Mouse (Mus musculus) kidney, embryonic 14.5 days (tissue): ENCODE results near the gene Abcc10. TPM values are rescaled to one million over a fixed set of nuclear protein-coding genes. Genes with fewer than 3 reads are reported as not detected.
A peak's percentile ranks its signal among the peaks of the same experiment; 100 is the strongest.

ENCODE experiments used
- ATAC-seq: fragments of 200-750 bp; cut with Nextera tagmentation; 2 replicates; pipeline ENCODE4 v1.8.0; 2017; ENCODE audit warnings: moderate number of reproducible peaks, mild to moderate bottlenecking, moderate TSS enrichment, moderate library complexity; ENCODE audit not compliant: low FRiP score, low TSS enrichment
- H3K27ac ChIP-seq: fragments of 300-500 bp; sonication (generic); 2 replicates; pipeline ENCODE4 v1.5.1; 2014; ENCODE audit warnings: low read depth, mild to moderate bottlenecking, low read length, moderate library complexity, mixed read lengths
- H3K27me3 ChIP-seq: fragments of 300-500 bp; sonication (generic); 2 replicates; pipeline ENCODE4 v1.6.1; 2014; ENCODE audit warnings: mild to moderate bottlenecking, low read length; ENCODE audit not compliant: control insufficient read depth, insufficient read depth
- H3K36me3 ChIP-seq: fragments of 300-500 bp; sonication (generic); 2 replicates; pipeline ENCODE4 v1.6.1; 2014; ENCODE audit warnings: low read length, mixed read lengths; ENCODE audit not compliant: control insufficient read depth, insufficient read depth
- H3K4me1 ChIP-seq: fragments of 300-500 bp; sonication (generic); 2 replicates; pipeline ENCODE4 v1.6.1; 2014; ENCODE audit warnings: low read length, mixed read lengths; ENCODE audit not compliant: control insufficient read depth, insufficient read depth
- H3K4me2 ChIP-seq: fragments of 300-500 bp; sonication (generic); replicated peaks from 2 replicates; pipeline ENCODE4 v1.6.1; 2014; ENCODE audit warnings: low read depth, mild to moderate bottlenecking, low read length
- H3K4me3 ChIP-seq: fragments of 300-500 bp; sonication (generic); 2 replicates; pipeline ENCODE4 v1.5.1; 2014; ENCODE audit warnings: mild to moderate bottlenecking, low read length
- H3K9ac ChIP-seq: fragments of 300-500 bp; sonication (generic); 2 replicates; pipeline ENCODE4 v1.6.1; 2014; ENCODE audit warnings: low read depth, mild to moderate bottlenecking, low read length, moderate library complexity
- H3K9me3 ChIP-seq: fragments of 300-500 bp; sonication (generic); 2 replicates; pipeline ENCODE4 v1.6.1; 2016; ENCODE audit warnings: low read length; ENCODE audit not compliant: control insufficient read depth
- WGBS: fragments of 180-500 bp; shearing (Covaris S2); extraction: QIAGEN DNeasy Blood & Tissue Kit; methylation state at CpG from one replicate; pipeline ENCODE4 v1.1.7; 2014; 5-methylcytosine and 5-hydroxymethylcytosine counted together
- polyA plus RNA-seq: library from polyadenylated mRNA; unstranded; fragments of >200 nt; fragmentation: Nextera tagmentation; extraction: Ambion mirVana; gene quantifications from 2 replicates; pipeline ENCODE4 v1.2.1, GENCODE M21; 2014

The Abcc10 gene
- polyA plus RNA-seq, 1 experiment from 2014 or later = 4.6 TPM

GRCm38 (mm10) chr17:46297364-46298219 is 30.6 kb downstream of the Abcc10 start, which contains the start of gene Dlk2:
TSS of gene Dlk2 (plus strand) at chr17:46297421.
- peak within 1 kb of the TSS; percentile 57 for H3K9ac ChIP-seq
- H3K4me3 ChIP-seq = peak within 1 kb of the TSS; percentile 59
- H3K4me1 ChIP-seq = 0 out of 2 replicates have a peak, but pooled peaks cover 8% of the 10 kb centered on the region
- H3K36me3 ChIP-seq = no peaks in the 10 kb centered on the region
- H3K27ac ChIP-seq = no peak within 1 kb of the TSS
- peaks cover 56% of the 10 kb centered on the region for H3K27me3 ChIP-seq
- H3K4me2 ChIP-seq = peak within 1 kb of the TSS; percentile 100
- ATAC-seq = peak; percentile 37
- WGBS = under 1% methylated on average over 62 of the region's 86 CpGs
- no peaks in the 10 kb centered on the region for H3K9me3 ChIP-seq

GRCm38 (mm10) chr17:46297028-46297363 is 31.2 kb downstream of the Abcc10 start:
- WGBS = 14% methylated on average over 6 of the region's 6 CpGs
- Histone ChIP-seq H3K9ac (no peak overlapping the region), H3K4me3 (peak overlapping the region; percentile 59), H3K4me1 (0 out of 2 replicates have a peak, but pooled peaks cover 8% of the 10 kb centered on the region), H3K27ac (no peak overlapping the region), H3K27me3 (peaks cover 59% of the 10 kb centered on the region), H3K36me3 (no peaks in the 10 kb centered on the region), H3K4me2 (peak overlapping the region; percentile 100), H3K9me3 (no peaks in the 10 kb centered on the region)
- ATAC-seq = no peak

- 0 out of 2 replicates have a peak, but pooled peaks cover 8% of the 10 kb centered on the region for H3K4me1 ChIP-seq
- H3K36me3 ChIP-seq = no peaks in the 10 kb centered on the region
- H3K4me3 ChIP-seq = no peak overlapping the region
- H3K27ac ChIP-seq = no peak overlapping the region
- H3K9ac ChIP-seq = no peak overlapping the region
- no peak overlapping the region for H3K4me2 ChIP-seq
- H3K9me3 ChIP-seq = no peaks in the 10 kb centered on the region
- peaks cover 59% of the 10 kb centered on the region for H3K27me3 ChIP-seq
- ATAC-seq = no peak
- 35% methylated on average over 6 of the region's 6 CpGs for WGBS
Observed at GRCm38 (mm10) chr17:46296601-46297000, 31.6 kb downstream of the Abcc10 start.

- 0 out of 2 replicates have a peak, but pooled peaks have one; percentile 25 for ATAC-seq
- Histone ChIP-seq H3K9ac (peak overlapping the region; percentile 18; the same call in 1 of the 2 replicates), H3K4me1 (peaks cover 7% of the 10 kb centered on the region; the same call in 1 of the 2 replicates), H3K27me3 (0 out of 2 replicates have a peak, but pooled peaks cover 3% of the 10 kb centered on the region), H3K4me2 (no peak overlapping the region), H3K36me3 (no peaks in the 10 kb centered on the region), H3K9me3 (no peaks in the 10 kb centered on the region), H3K4me3 (no peak overlapping the region), H3K27ac (0 out of 2 replicates have a peak overlapping the region, but pooled peaks have one; percentile 38)
- WGBS = 53% methylated on average over 10 of the region's 11 CpGs
Observed at GRCm38 (mm10) chr17:46287678-46288095, 40.5 kb downstream of the Abcc10 start.

GRCm38 (mm10) chr17:46285407-46285806 is 42.7 kb downstream of the Abcc10 start:
- 63% methylated on average over 6 of the region's 6 CpGs for WGBS
- Histone ChIP-seq H3K36me3 (peaks cover 4% of the 10 kb centered on the region), H3K4me1 (peaks cover 15% of the 10 kb centered on the region), H3K4me2 (no peak overlapping the region), H3K9ac (no peak overlapping the region), H3K27ac (no peak overlapping the region), H3K27me3 (no peaks in the 10 kb centered on the region), H3K4me3 (no peak overlapping the region), H3K9me3 (no peaks in the 10 kb centered on the region)
- ATAC-seq = no peak

GRCm38 (mm10) chr17:46284653-46285052 is 43.5 kb downstream of the Abcc10 start:
- Histone ChIP-seq H3K4me1 (peaks cover 15% of the 10 kb centered on the region), H3K36me3 (peaks cover 11% of the 10 kb centered on the region), H3K27ac (no peak overlapping the region), H3K27me3 (no peaks in the 10 kb centered on the region), H3K9me3 (no peaks in the 10 kb centered on the region), H3K4me3 (no peak overlapping the region), H3K4me2 (no peak overlapping the region), H3K9ac (no peak overlapping the region)
- 22% methylated on average over 7 of the region's 7 CpGs for WGBS
- no peak for ATAC-seq

- WGBS = 72% methylated on average over 8 of the region's 8 CpGs
Observed at GRCm38 (mm10) chr17:46283911-46284310, 44.2 kb downstream of the Abcc10 start.

GRCm38 (mm10) chr17:46283140-46283539 is 45.0 kb downstream of the Abcc10 start:
- Histone ChIP-seq H3K9ac (no peak overlapping the region), H3K27ac (peak overlapping the region; percentile 97; the same call in 1 of the 2 replicates), H3K4me3 (peak overlapping the region; percentile 77), H3K36me3 (peaks cover 26% of the 10 kb centered on the region), H3K4me2 (peak overlapping the region; percentile 80), H3K27me3 (no peaks in the 10 kb centered on the region), H3K4me1 (peaks cover 15% of the 10 kb centered on the region), H3K9me3 (no peaks in the 10 kb centered on the region)
- WGBS = 23% methylated on average over 9 of the region's 9 CpGs
- peak; percentile 16; the same call in 1 of the 2 replicates for ATAC-seq

More at GRCm38 (mm10) chr17:46283911-46284310, 44.2 kb downstream of the Abcc10 start:
- no peak for ATAC-seq
- Histone ChIP-seq H3K4me3 (no peak overlapping the region), H3K27ac (no peak overlapping the region), H3K27me3 (no peaks in the 10 kb centered on the region), H3K4me2 (no peak overlapping the region), H3K9ac (no peak overlapping the region), H3K4me1 (peaks cover 15% of the 10 kb centered on the region), H3K36me3 (peaks cover 18% of the 10 kb centered on the region), H3K9me3 (no peaks in the 10 kb centered on the region)
